Mouse (Mus musculus) heart, embryonic 14.5 days (tissue): ENCODE measurements around the gene Bmp15. TPM values are rescaled to one million over a fixed set of nuclear protein-coding genes. Genes with fewer than 3 reads are reported as not detected.

Source experiments
- ATAC-seq: fragments of 200-750 bp; cut with Nextera tagmentation; 2 replicates; pipeline ENCODE4 v1.8.0; 2017; ENCODE audit warnings: low read depth, moderate TSS enrichment; ENCODE audit not compliant: insufficient number of reproducible peaks, insufficient read depth, low FRiP score
- H3K27ac ChIP-seq, 2 experiments: fragments of 200-500 bp in 1 of 2; fragments of 300-500 bp in 1 of 2; sonication (generic) in 1 of 2; replicated peaks in 1 of 2; 2 replicates each; pipeline ENCODE4 v1.5.1; 2012 to 2014; ENCODE audit warnings: low read depth in 2 of 2, low read length in 2 of 2, control low read depth in 1 of 2, mild to moderate bottlenecking in 1 of 2, mixed read lengths in 1 of 2; ENCODE audit not compliant: control insufficient read depth in 1 of 2, insufficient read depth in 1 of 2
- H3K27me3 ChIP-seq: fragments of 300-500 bp; sonication (generic); 2 replicates; pipeline ENCODE4 v1.6.1; 2014; ENCODE audit warnings: mild to moderate bottlenecking, low read length, control low read depth; ENCODE audit not compliant: control insufficient read depth, insufficient read depth
- H3K36me3 ChIP-seq: fragments of 300-500 bp; sonication (generic); 2 replicates; pipeline ENCODE4 v1.6.1; 2014; ENCODE audit warnings: mild to moderate bottlenecking, control low read depth, low read length, mixed read lengths; ENCODE audit not compliant: control insufficient read depth, insufficient read depth
- H3K4me1 ChIP-seq, 2 experiments: fragments of 200-500 bp in 1 of 2; fragments of 300-500 bp in 1 of 2; sonication (generic) in 1 of 2; 2 replicates each; pipeline ENCODE4 v1.6.1; 2012 to 2014; ENCODE audit warnings: low read length in 2 of 2, control low read depth in 1 of 2, mixed read lengths in 1 of 2; ENCODE audit not compliant: control insufficient read depth in 2 of 2, insufficient read depth in 2 of 2
- H3K4me2 ChIP-seq: fragments of 300-500 bp; sonication (generic); 2 replicates; pipeline ENCODE4 v1.6.1; 2014; ENCODE audit warnings: mild to moderate bottlenecking, low read length
- H3K4me3 ChIP-seq, 2 experiments: fragments of 200-500 bp in 1 of 2; fragments of 300-500 bp in 1 of 2; sonication (generic) in 1 of 2; 2 replicates each; pipeline ENCODE4 v1.5.1; 2012 to 2014; ENCODE audit warnings: low read length in 2 of 2, mild to moderate bottlenecking in 2 of 2, control low read depth in 1 of 2, low read depth in 1 of 2, moderate library complexity in 1 of 2; ENCODE audit not compliant: control insufficient read depth in 1 of 2, insufficient read depth in 1 of 2
- H3K9ac ChIP-seq: fragments of 300-500 bp; sonication (generic); 2 replicates; pipeline ENCODE4 v1.6.1; 2014; ENCODE audit warnings: mild to moderate bottlenecking, low read length
- H3K9me3 ChIP-seq: fragments of 300-500 bp; sonication (generic); 2 replicates; pipeline ENCODE4 v1.6.1; 2016; ENCODE audit warnings: low read length, control low read depth; ENCODE audit not compliant: control insufficient read depth
- WGBS: fragments of 180-500 bp; shearing (Covaris S2); extraction: QIAGEN DNeasy Blood & Tissue Kit; methylation state at CpG from one replicate; pipeline ENCODE4 v1.1.7; 2014; 5-methylcytosine and 5-hydroxymethylcytosine counted together
- polyA plus RNA-seq: library from polyadenylated mRNA; unstranded; fragments of >200 nt; fragmentation: Nextera tagmentation; extraction: Ambion mirVana; gene quantifications from 2 replicates; pipeline ENCODE4 v1.2.1, GENCODE M21; 2014

The Bmp15 gene
- 0.20 and 0.42 TPM in 2 replicates for polyA plus RNA-seq

- no peak for ATAC-seq
- no peak within 1 kb of the TSS for H3K4me3 ChIP-seq
- 90% methylated on average over 3 of the region's 3 CpGs for WGBS
- H3K4me1 ChIP-seq: no peaks in the 10 kb centered on the region; a peak in 1 of 4 replicates
- H3K36me3 ChIP-seq: no peaks in the 10 kb centered on the region
- H3K9ac ChIP-seq: no peak within 1 kb of the TSS
- no peak within 1 kb of the TSS for H3K4me2 ChIP-seq
- no peak within 1 kb of the TSS for H3K27ac ChIP-seq
- no peaks in the 10 kb centered on the region for H3K9me3 ChIP-seq
- no peaks in the 10 kb centered on the region for H3K27me3 ChIP-seq
Observed at GRCm38 (mm10) chrX:6320621-6321020, at the start of gene Bmp15. Gene Bmp15 (minus strand): TSS chrX:6320721.

DNA sequence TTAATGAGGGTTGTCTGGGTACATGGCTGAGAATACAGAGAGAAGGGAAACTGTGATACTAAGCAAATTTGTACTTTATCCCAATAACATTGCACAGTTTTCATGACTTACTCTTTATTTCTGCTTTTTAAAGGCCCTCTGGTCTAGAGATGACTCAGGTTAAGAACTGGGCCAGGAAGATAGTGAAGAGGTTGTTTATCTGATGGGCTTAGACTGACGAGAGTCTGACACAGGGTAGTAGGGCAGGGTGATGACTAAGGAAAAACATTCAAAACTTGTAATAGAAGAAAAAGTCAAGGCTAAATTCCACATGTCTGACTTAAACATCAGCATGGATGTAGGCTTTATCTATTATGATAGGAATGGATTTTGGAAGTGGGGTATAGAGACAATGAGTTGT, 48.3 kb upstream of the Bmp15 start:
- H3K36me3 ChIP-seq: no peaks in the 10 kb centered on the region
- no peaks in the 10 kb centered on the region for H3K27me3 ChIP-seq
- no peaks in the 10 kb centered on the region for H3K9me3 ChIP-seq
- ATAC-seq: no peak
- 39% methylated on average over 1 of the region's 1 CpGs for WGBS
- no peaks in the 10 kb centered on the region for H3K4me1 ChIP-seq
- H3K9ac ChIP-seq: no peak overlapping the region
- H3K4me3 ChIP-seq: no peak overlapping the region
- no peak overlapping the region for H3K4me2 ChIP-seq
- no peak overlapping the region for H3K27ac ChIP-seq

DNA sequence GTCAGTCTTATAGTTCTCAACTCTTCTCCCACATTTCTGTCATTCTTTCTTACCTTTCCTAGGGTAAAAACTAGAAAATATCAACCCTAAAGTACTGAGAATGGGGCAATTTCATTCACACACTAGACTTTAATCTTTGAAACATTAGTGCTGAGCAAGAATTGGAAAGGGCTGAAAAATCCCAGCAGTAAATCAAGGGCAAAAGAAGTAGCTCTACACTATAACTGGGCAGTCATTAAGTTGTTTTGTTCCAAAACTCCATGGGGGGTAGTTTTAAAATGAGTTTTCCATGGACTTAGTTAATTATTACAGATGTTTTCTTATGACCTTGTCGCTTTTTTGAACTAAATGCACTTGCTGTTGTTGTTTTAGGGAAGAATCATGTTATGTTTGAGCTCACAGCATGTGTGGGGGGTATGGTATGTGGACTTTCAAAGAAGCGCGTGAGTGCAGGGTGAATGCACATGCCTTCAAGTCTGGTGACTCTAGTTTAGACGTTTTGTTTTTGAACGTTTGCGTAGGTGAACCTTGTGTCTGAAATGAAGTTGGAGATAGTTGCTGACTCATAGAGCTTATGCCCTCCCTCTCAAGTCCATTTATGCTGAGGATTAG, 37.1 kb upstream of the Bmp15 start:
- Histone ChIP-seq H3K9me3 (no peaks in the 10 kb centered on the region), H3K36me3 (no peaks in the 10 kb centered on the region), H3K27ac (no peak overlapping the region), H3K9ac (no peak overlapping the region), H3K4me1 (no peaks in the 10 kb centered on the region), H3K4me3 (no peak overlapping the region), H3K4me2 (no peak overlapping the region), H3K27me3 (no peaks in the 10 kb centered on the region)
- no peak for ATAC-seq
- WGBS: 65% methylated on average over 6 of the region's 6 CpGs

- Histone ChIP-seq H3K4me2 (no peak overlapping the region), H3K36me3 (no peaks in the 10 kb centered on the region), H3K27me3 (no peaks in the 10 kb centered on the region), H3K27ac (no peak overlapping the region), H3K9ac (no peak overlapping the region), H3K4me1 (no peaks in the 10 kb centered on the region), H3K9me3 (no peaks in the 10 kb centered on the region), H3K4me3 (no peak overlapping the region)
- ATAC-seq: no peak
- WGBS: 69% methylated on average over 3 of the region's 3 CpGs
Observed at GRCm38 (mm10) chrX:6356876-6357275, 36.4 kb upstream of the Bmp15 start.

- WGBS: 50% methylated on average over 1 of the region's 1 CpGs
- H3K27ac ChIP-seq: no peak overlapping the region
- H3K9ac ChIP-seq: no peak overlapping the region
- H3K4me1 ChIP-seq: no peaks in the 10 kb centered on the region
- no peak for ATAC-seq
- H3K27me3 ChIP-seq: no peaks in the 10 kb centered on the region
- H3K36me3 ChIP-seq: no peaks in the 10 kb centered on the region
- no peaks in the 10 kb centered on the region for H3K9me3 ChIP-seq
- no peak overlapping the region for H3K4me3 ChIP-seq
- no peak overlapping the region for H3K4me2 ChIP-seq
Observed at GRCm38 (mm10) chrX:6345273-6345959, 24.9 kb upstream of the Bmp15 start.

DNA sequence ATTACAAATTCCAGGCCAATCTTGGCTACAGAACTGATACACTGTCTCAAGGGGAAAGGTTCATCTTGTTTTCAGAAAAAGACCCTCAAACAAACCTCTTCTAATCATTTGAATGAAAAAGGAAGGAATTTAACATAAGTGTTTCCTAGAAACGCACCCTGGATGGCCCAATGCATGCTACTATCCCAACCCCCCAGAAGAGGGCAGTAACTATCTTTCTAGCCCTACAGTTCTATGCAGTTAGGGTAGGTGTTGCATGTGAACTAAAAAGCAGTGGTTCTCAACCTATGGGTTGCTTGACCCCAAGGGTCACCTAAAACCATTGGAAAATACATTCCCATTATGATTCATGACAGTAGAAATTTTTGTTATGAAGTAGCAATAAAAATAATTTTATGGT, 3.5 kb upstream of the Bmp15 start:
- Histone ChIP-seq H3K9me3 (no peaks in the 10 kb centered on the region), H3K27ac (no peak overlapping the region), H3K9ac (no peak overlapping the region), H3K4me2 (no peak overlapping the region), H3K4me1 (no peaks in the 10 kb centered on the region; a peak in 1 of 4 replicates), H3K36me3 (no peaks in the 10 kb centered on the region), H3K27me3 (no peaks in the 10 kb centered on the region), H3K4me3 (no peak overlapping the region)
- WGBS: 41% methylated on average over 1 of the region's 1 CpGs
- no peak for ATAC-seq

GRCm38 (mm10) chrX:6317747-6318146, 2.8 kb downstream of the Bmp15 start:
- 63% methylated on average over 1 of the region's 1 CpGs for WGBS
- no peak overlapping the region for H3K4me2 ChIP-seq
- no peak overlapping the region for H3K27ac ChIP-seq
- no peaks in the 10 kb centered on the region for H3K9me3 ChIP-seq
- no peak for ATAC-seq
- no peaks in the 10 kb centered on the region; a peak in 1 of 4 replicates for H3K4me1 ChIP-seq
- H3K9ac ChIP-seq: no peak overlapping the region
- no peaks in the 10 kb centered on the region for H3K36me3 ChIP-seq
- H3K4me3 ChIP-seq: no peak overlapping the region
- H3K27me3 ChIP-seq: no peaks in the 10 kb centered on the region
